Mouse (Mus musculus): Measurements from ENCODE around the gene Mdfi. TPM values are rescaled to one million over a fixed set of nuclear protein-coding genes. Genes with fewer than 3 reads are reported as not detected.

Gene Mdfi
- total and polyA plus RNA-seq, 2 experiments = 0.65 to 2.9 TPM

GRCm38 (mm10) chr17:47864496-47864895 lies 30.0 kb upstream of the Mdfi start:
- H3K27me3 ChIP-seq (ENCODE audit: control insufficient read depth, insufficient read depth, low read length) = no peaks in the 10 kb centered on the region
- peak; percentile 45 for DNase-seq (ENCODE audit: extremely low read depth, low read depth, low spot score)
- no peaks in the 10 kb centered on the region for H3K79me2 ChIP-seq (ENCODE audit: control insufficient read depth, insufficient read depth, low read length)
- no peaks in the 10 kb centered on the region for H3K36me3 ChIP-seq (ENCODE audit: control insufficient read depth, insufficient read depth, low read length)
- no peak overlapping the region for H3K4me3 ChIP-seq (ENCODE audit: insufficient read depth, low read depth, low read length)
- 0 out of 2 replicates have a peak overlapping the region, but pooled peaks have one; percentile 15 for H3K9ac ChIP-seq (ENCODE audit: low read depth, low read length)
- WGBS = 2% methylated on average over 17 of the region's 17 CpGs
- TF ChIP-seq POLR2A (IDR thresholded peaks at IDR 0.05; ENCODE audit: extremely low read depth, insufficient read depth, low read length) (no peak), CTCF (IDR thresholded peaks at IDR 0.05; ENCODE audit: low read depth, low read length) (peak; percentile 98)
- H3K4me1 ChIP-seq (ENCODE audit: control insufficient read depth, insufficient read depth, low read length) = no peaks in the 10 kb centered on the region
- H3K27ac ChIP-seq (replicated peaks; ENCODE audit: insufficient read depth, low read depth, low read length) = no peak overlapping the region

- Histone ChIP-seq H3K36me3 (ENCODE audit: control insufficient read depth, insufficient read depth, low read length) (no peaks in the 10 kb centered on the region), H3K4me1 (ENCODE audit: control insufficient read depth, insufficient read depth, low read length) (no peaks in the 10 kb centered on the region), H3K27me3 (ENCODE audit: control insufficient read depth, insufficient read depth, low read length) (no peaks in the 10 kb centered on the region), H3K27ac (replicated peaks; ENCODE audit: insufficient read depth, low read depth, low read length) (no peak overlapping the region), H3K9ac (ENCODE audit: low read depth, low read length) (no peak overlapping the region), H3K4me3 (ENCODE audit: insufficient read depth, low read depth, low read length) (no peak overlapping the region), H3K79me2 (ENCODE audit: control insufficient read depth, insufficient read depth, low read length) (no peaks in the 10 kb centered on the region)
- WGBS = 39% methylated on average over 11 of the region's 11 CpGs
- DNase-seq (ENCODE audit: extremely low read depth, low read depth, low spot score) = no peak
- TF ChIP-seq CTCF (IDR thresholded peaks at IDR 0.05; ENCODE audit: low read depth, low read length) (no peak), POLR2A (IDR thresholded peaks at IDR 0.05; ENCODE audit: extremely low read depth, insufficient read depth, low read length) (no peak)
Measured at GRCm38 (mm10) chr17:47863437-47863836, 28.9 kb upstream of the Mdfi start.

GRCm38 (mm10) chr17:47863023-47863422 lies 28.5 kb upstream of the Mdfi start:
- H3K4me1 ChIP-seq (ENCODE audit: control insufficient read depth, insufficient read depth, low read length) = no peaks in the 10 kb centered on the region
- no peak for DNase-seq (ENCODE audit: extremely low read depth, low read depth, low spot score)
- H3K27ac ChIP-seq (replicated peaks; ENCODE audit: insufficient read depth, low read depth, low read length) = no peak overlapping the region
- WGBS = 51% methylated on average over 4 of the region's 4 CpGs
- H3K9ac ChIP-seq (ENCODE audit: low read depth, low read length) = no peak overlapping the region
- TF ChIP-seq POLR2A (IDR thresholded peaks at IDR 0.05; ENCODE audit: extremely low read depth, insufficient read depth, low read length) = no peak
- TF ChIP-seq CTCF (IDR thresholded peaks at IDR 0.05; ENCODE audit: low read depth, low read length) = no peak
- no peaks in the 10 kb centered on the region for H3K27me3 ChIP-seq (ENCODE audit: control insufficient read depth, insufficient read depth, low read length)
- no peaks in the 10 kb centered on the region for H3K36me3 ChIP-seq (ENCODE audit: control insufficient read depth, insufficient read depth, low read length)
- no peaks in the 10 kb centered on the region for H3K79me2 ChIP-seq (ENCODE audit: control insufficient read depth, insufficient read depth, low read length)
- no peak overlapping the region for H3K4me3 ChIP-seq (ENCODE audit: insufficient read depth, low read depth, low read length)

- H3K27me3 ChIP-seq (ENCODE audit: control insufficient read depth, insufficient read depth, low read length) = no peaks in the 10 kb centered on the region
- DNase-seq (ENCODE audit: extremely low read depth, low read depth, low spot score) = no peak
- H3K4me3 ChIP-seq (ENCODE audit: insufficient read depth, low read depth, low read length) = no peak overlapping the region
- no peaks in the 10 kb centered on the region for H3K36me3 ChIP-seq (ENCODE audit: control insufficient read depth, insufficient read depth, low read length)
- H3K27ac ChIP-seq (replicated peaks; ENCODE audit: insufficient read depth, low read depth, low read length) = no peak overlapping the region
- WGBS = 78% methylated on average over 4 of the region's 4 CpGs
- no peaks in the 10 kb centered on the region for H3K79me2 ChIP-seq (ENCODE audit: control insufficient read depth, insufficient read depth, low read length)
- no peak for TF ChIP-seq CTCF (IDR thresholded peaks at IDR 0.05; ENCODE audit: low read depth, low read length)
- no peak for TF ChIP-seq POLR2A (IDR thresholded peaks at IDR 0.05; ENCODE audit: extremely low read depth, insufficient read depth, low read length)
- no peak overlapping the region for H3K9ac ChIP-seq (ENCODE audit: low read depth, low read length)
- peaks cover 4% of the 10 kb centered on the region; the same call in 1 of the 2 replicates for H3K4me1 ChIP-seq (ENCODE audit: control insufficient read depth, insufficient read depth, low read length)
Measured at GRCm38 (mm10) chr17:47855544-47855943, 21.1 kb upstream of the Mdfi start.

GRCm38 (mm10) chr17:47854908-47855307 lies 20.4 kb upstream of the Mdfi start:
- TF ChIP-seq POLR2A (IDR thresholded peaks at IDR 0.05; ENCODE audit: extremely low read depth, insufficient read depth, low read length) (no peak), CTCF (IDR thresholded peaks at IDR 0.05; ENCODE audit: low read depth, low read length) (no peak)
- 94% methylated on average over 8 of the region's 8 CpGs for WGBS
- DNase-seq (ENCODE audit: extremely low read depth, low read depth, low spot score) = no peak
- peaks cover 4% of the 10 kb centered on the region; the same call in 1 of the 2 replicates for H3K4me1 ChIP-seq (ENCODE audit: control insufficient read depth, insufficient read depth, low read length)
- no peaks in the 10 kb centered on the region for H3K36me3 ChIP-seq (ENCODE audit: control insufficient read depth, insufficient read depth, low read length)
- H3K79me2 ChIP-seq (ENCODE audit: control insufficient read depth, insufficient read depth, low read length) = no peaks in the 10 kb centered on the region
- no peak overlapping the region for H3K4me3 ChIP-seq (ENCODE audit: insufficient read depth, low read depth, low read length)
- H3K9ac ChIP-seq (ENCODE audit: low read depth, low read length) = no peak overlapping the region
- no peak overlapping the region for H3K27ac ChIP-seq (replicated peaks; ENCODE audit: insufficient read depth, low read depth, low read length)
- no peaks in the 10 kb centered on the region for H3K27me3 ChIP-seq (ENCODE audit: control insufficient read depth, insufficient read depth, low read length)

- H3K27me3 ChIP-seq (ENCODE audit: control insufficient read depth, insufficient read depth, low read length) = no peaks in the 10 kb centered on the region
- H3K4me3 ChIP-seq (ENCODE audit: insufficient read depth, low read depth, low read length) = no peak overlapping the region
- no peaks in the 10 kb centered on the region for H3K36me3 ChIP-seq (ENCODE audit: control insufficient read depth, insufficient read depth, low read length)
- TF ChIP-seq CTCF (IDR thresholded peaks at IDR 0.05; ENCODE audit: low read depth, low read length) = no peak
- TF ChIP-seq POLR2A (IDR thresholded peaks at IDR 0.05; ENCODE audit: extremely low read depth, insufficient read depth, low read length) = no peak
- 95% methylated on average over 4 of the region's 4 CpGs for WGBS
- no peak for DNase-seq (ENCODE audit: extremely low read depth, low read depth, low spot score)
- no peak overlapping the region for H3K27ac ChIP-seq (replicated peaks; ENCODE audit: insufficient read depth, low read depth, low read length)
- no peaks in the 10 kb centered on the region for H3K79me2 ChIP-seq (ENCODE audit: control insufficient read depth, insufficient read depth, low read length)
- no peak overlapping the region for H3K9ac ChIP-seq (ENCODE audit: low read depth, low read length)
- peaks cover 4% of the 10 kb centered on the region; the same call in 1 of the 2 replicates for H3K4me1 ChIP-seq (ENCODE audit: control insufficient read depth, insufficient read depth, low read length)
Measured at GRCm38 (mm10) chr17:47853760-47854159, 19.3 kb upstream of the Mdfi start.
